Mouse (Mus musculus): ENCODE data around the gene Adamts4.
"Not testable (repeated sequence)": the region's sequence is repeated elsewhere in the genome, so short reads cannot be mapped to it uniquely, and the experiment has no call there.

The Adamts4 gene

DNA sequence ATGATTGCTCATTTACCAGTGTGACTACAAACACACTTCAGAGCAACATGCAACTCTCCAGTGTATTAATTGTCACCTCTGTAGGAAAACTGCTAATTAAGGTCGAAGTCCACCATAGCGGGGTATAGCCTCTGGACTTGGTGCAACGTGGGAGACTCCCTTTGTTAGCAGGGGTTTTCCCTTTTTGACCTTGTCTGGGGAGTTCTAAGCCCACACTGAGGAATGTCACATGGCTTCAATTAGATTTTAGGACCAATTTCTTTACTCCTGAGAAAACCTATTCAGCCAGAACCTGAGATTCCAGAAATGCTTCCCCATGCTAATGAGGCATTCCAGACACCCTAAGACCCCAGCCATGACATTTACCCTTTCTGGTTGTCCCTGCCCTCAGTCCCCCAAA lies 20.0 kb upstream of the Adamts4 start:
- DNase-seq (ENCODE audit: extremely low read depth, low read depth): no peak

GRCm38 (mm10) chr1:171231844-171232243 lies 18.4 kb upstream of the Adamts4 start:
- DNase-seq (ENCODE audit: extremely low read depth, low read depth): no peak

DNA sequence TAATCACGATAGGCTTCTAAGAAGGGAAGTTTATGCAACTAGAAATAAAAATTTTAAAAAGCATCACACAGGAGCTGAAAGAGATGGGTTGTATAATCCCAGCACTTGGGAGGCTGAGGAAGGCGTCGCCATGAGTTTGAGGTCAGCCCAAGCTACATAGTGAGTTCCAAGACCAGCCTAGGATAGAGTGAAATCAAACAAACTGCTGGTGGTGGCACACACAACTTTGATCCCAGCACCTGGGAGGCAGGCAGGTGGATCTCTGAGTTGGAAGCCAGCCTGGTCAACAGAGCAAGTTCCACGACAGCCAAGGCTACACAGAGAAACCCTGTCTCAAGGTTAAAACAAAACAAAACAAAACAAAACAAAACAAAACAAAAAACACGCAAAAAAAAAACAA lies 17.9 kb upstream of the Adamts4 start:
- DNase-seq (ENCODE audit: extremely low read depth, low read depth): no peak

DNA sequence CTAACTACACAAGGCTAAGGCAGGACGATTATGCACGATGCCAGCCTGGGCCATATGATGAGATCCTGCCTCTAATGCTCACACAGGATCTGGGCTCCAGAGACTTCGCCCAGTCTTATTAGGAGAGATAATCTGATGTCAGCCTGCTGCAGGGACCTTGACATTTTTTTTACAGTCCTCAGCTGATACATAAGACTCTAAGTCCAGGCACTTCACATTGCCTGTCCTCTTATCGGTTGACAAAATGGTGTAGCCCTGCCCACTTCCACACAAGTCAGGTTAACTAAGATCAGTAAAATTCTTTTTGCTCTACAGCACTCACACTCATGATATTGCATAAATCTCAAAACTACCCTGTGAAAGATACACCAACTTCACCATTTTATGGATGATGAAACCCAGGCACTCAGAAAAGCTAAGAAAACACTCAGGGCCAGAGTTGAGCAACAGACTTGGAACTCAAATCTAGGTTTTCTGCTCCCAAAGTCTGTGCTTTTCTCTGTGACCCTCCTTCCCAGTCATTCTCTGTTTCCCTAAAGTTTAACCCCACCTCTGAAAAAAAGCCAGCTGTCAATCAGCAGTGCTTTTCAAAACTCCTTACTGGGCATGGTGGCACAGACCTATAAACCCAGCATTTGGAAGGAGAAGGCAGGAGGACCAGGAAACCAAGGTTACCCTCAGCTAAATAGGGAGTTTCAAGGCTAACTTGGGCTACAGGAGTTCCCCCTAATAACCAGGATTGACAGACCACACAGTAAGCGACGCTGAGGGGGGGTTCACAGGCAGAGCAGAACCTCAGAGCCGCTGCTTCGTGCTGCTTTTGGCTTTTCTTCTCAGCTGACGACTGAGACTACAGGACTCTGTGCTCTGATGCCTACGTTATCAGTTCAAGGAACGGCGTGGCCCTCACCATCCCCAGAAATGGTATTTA lies 17.2 kb upstream of the Adamts4 start:
- DNase-seq (ENCODE audit: extremely low read depth, low read depth): no peak

GRCm38 (mm10) chr1:171234126-171234525 lies 16.1 kb upstream of the Adamts4 start, which contains the start of gene Fcer1g:
Gene Fcer1g (minus strand): TSS chr1:171234365.
- no peak for DNase-seq (ENCODE audit: extremely low read depth, low read depth)

- no peak for DNase-seq (ENCODE audit: extremely low read depth, low read depth)
Observed at GRCm38 (mm10) chr1:171234538-171234937, 15.7 kb upstream of the Adamts4 start.

- no peak for DNase-seq (ENCODE audit: extremely low read depth, low read depth)
Observed at GRCm38 (mm10) chr1:171235791-171236190, 14.4 kb upstream of the Adamts4 start.

- no peak for DNase-seq (ENCODE audit: extremely low read depth, low read depth)
Observed at GRCm38 (mm10) chr1:171237438-171237837, 12.8 kb upstream of the Adamts4 start.

- no peak for DNase-seq (ENCODE audit: extremely low read depth, low read depth)
Observed at GRCm38 (mm10) chr1:171238463-171238862, 11.8 kb upstream of the Adamts4 start.

GRCm38 (mm10) chr1:171239992-171240744 lies 10.1 kb upstream of the Adamts4 start:
- no peak for DNase-seq (ENCODE audit: extremely low read depth, low read depth)

DNA sequence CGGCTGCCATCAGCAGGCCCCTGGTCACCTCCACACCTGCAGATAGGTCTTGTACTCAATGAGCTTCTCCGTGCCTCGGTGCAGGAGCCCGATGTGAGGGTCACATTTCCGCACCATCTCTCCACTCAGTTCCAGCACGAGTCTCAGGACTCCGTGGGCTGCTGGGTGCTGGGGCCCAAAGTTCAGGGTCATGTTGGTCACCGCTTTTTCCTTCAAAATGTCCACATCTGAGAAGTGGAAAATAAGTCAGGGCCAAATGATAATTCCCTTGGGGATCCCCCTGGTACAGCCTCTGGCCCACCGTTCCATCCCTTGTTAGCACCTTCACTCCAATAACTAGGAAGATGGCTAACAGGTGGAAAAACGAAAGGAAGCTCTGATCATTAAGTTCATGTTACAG lies 9.3 kb upstream of the Adamts4 start:
- no peak for DNase-seq (ENCODE audit: extremely low read depth, low read depth)

- DNase-seq (ENCODE audit: extremely low read depth, low read depth): not testable (repeated sequence)
Observed at GRCm38 (mm10) chr1:171241952-171242351, 8.3 kb upstream of the Adamts4 start.

DNA sequence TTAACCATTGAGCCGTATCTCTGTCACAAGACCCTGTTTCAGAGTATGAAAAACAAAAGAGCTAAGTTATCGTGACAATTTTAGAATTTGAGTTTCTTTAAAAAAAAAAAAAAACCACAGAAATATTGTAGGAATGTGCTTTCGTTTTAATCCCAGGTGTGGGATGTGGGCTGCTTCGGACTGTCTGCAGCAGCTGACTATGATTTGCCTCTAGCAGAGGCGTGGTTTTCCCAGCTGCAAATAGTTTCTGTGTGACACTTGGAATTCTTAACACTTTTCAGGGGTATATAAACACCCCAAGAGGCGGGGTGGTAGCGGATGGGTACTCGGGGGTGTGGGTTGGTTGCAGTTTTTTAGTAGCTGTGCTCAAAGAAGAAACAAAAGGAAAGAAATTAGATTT lies 4.9 kb upstream of the Adamts4 start:
- DNase-seq (ENCODE audit: extremely low read depth, low read depth): no peak

DNA sequence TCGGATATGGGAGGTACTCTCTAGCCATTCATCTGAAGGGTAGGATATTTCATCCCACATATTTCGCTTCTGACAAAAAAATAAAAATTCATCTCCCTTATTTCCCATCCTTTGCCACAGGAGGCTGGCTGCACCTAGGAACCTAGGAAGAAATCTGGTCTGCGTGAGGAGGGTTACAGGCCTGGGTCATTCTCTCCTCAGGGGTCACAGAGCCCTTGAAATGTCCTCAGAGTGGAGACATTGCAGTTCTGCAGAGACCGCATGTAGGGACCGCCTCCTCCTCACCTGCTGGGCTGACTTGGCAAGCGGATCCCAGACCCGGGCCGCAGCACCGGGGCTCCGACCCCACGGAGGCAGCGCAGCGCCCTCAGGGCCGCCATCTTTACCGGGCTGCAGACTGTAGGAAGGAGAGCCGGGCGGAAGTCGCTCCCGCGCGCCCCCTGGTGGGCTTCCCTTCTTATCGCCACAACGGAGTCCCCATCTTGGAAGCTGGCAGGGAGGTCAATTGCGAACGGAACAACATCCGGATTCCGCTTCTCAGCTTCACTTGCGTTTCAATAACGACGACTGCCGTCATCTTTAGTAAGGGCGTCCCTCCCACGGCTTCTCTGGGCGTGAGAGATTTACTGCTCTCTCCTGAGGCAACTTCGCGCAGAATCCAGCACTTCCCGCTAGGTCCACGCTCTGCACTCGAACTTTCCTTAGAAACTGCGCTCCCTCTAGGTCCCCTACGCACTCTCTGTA lies 3.3 kb upstream of the Adamts4 start:
- DNase-seq (ENCODE audit: extremely low read depth, low read depth): peak; percentile 98

DNA sequence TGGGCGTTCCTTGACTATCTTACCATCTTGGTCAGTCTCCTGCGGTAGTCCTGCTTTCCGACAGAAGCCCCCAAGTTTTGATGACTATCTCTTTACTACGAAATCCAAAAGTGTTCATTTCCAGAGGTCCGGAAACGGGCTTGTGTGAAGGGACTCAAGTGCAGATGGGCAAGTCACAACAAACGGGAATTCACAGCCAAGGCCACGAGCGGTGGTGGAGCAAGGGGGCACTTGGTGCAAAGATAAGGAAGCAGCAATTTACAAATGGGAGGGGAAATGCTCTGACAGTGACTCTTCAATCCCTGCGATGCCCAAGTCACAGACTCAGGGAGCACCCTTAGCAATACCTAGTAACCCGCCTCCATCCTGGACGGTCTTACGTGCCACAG lies 2.8 kb upstream of the Adamts4 start:
- no peak for DNase-seq (ENCODE audit: extremely low read depth, low read depth)

GRCm38 (mm10) chr1:171247916-171248315 lies 2.3 kb upstream of the Adamts4 start:
- DNase-seq (ENCODE audit: extremely low read depth, low read depth): no peak

GRCm38 (mm10) chr1:171248386-171249226 lies 1.6 kb upstream of the Adamts4 start:
- no peak for DNase-seq (ENCODE audit: extremely low read depth, low read depth)

DNA sequence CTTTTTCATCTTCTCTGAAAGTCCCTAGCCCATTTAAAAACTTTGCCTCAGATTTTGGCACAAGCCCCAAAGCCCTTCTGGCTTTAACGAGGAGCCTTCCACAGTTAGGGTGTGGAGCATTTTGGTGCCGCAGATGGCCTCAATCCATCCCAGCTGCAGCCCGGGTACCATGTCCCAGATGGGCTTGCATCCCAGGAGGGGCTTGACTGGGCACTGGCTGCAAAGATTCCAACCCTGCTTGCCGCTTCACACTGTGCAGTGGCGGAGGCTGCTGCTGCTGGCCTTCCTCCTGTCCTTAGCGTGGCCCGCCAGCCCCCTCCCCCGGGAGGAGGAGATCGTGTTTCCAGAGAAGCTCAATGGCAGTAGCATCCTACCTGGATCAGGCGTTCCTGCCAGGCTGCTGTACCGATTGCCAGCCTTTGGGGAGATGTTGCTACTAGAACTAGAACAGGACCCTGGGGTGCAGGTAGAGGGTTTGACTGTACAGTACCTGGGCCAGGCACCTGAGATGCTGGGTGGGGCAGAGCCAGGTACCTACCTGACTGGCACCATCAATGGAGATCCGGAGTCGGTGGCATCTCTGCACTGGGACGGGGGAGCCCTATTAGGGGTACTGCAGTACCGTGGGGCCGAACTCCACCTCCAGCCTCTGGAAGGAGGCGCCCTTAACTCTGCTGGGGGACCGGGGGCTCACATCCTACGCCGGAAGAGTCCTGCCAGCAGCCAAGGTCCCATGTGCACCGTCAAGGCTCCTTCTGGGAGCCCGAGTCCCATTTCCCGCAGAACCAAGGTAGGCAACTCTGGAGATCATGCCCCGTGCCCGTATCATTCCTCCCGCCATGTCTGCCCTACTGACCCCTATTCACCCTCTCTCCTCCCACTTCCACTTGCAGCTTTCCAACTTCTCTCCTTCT lies 716 bp downstream of the Adamts4 start, which contains the start of gene Ndufs2:
Gene Ndufs2, minus strand, starts transcription at position 709 of the 914 bp plus-strand sequence.
- DNase-seq (ENCODE audit: extremely low read depth, low read depth): no peak

DNA sequence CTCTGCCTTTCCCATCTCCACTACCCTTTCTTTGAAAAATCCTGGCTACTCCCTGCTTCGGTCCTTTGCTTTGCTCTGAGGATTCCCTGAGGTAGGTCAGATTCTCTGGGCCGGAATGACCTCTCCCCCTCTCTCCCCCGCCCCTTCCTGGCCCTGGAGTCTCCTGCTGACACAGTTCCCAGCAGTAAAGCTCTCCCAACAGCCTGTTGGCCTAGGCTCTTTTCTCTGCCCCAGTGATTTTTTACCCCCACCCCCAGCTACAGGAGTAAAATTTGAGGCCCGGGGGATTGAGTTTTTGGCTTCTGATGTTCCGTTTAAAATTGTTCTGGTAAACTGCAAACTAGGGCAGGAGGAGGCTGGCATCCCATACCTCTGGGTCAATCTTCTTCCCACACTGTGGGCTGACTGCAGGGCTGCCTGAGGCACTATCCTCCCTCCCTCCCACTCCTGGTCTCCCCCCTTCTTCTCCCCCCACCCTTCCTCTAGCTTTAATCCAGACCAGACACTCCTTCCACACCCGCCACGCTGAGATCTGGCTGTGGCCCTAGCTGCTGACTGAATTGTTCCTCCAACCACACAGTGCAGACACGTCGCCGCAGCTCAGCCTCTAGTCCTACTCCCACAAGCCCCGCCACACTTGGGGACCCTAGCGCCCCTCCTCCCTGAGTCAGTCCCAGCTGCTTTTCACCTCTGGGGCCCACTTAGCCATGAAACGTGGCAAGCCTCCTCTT lies 1.5 kb downstream of the Adamts4 start:
- no peak for DNase-seq (ENCODE audit: extremely low read depth, low read depth)

All from MEL-GATA-1-ER (cell line).